Mouse (Mus musculus): ENCODE measurements around the gene Fgfr2.

GRCm38 (mm10) chr7:132699639-132700038 is 423.5 kb downstream of the Fgfr2 start:
- no peak for TF ChIP-seq EP300 (IDR thresholded peaks at IDR 0.05)
- TF ChIP-seq CTCF (IDR thresholded peaks at IDR 0.05) = no peak
